Mouse (Mus musculus): ENCODE results near the gene Elf2. TPM values are rescaled to one million over a fixed set of nuclear protein-coding genes. Genes with fewer than 3 reads are reported as not detected.
A peak's percentile ranks its signal among the peaks of the same experiment; 100 is the strongest.

The Elf2 gene
- total RNA-seq, 1 experiment, result 26.7 TPM

DNA sequence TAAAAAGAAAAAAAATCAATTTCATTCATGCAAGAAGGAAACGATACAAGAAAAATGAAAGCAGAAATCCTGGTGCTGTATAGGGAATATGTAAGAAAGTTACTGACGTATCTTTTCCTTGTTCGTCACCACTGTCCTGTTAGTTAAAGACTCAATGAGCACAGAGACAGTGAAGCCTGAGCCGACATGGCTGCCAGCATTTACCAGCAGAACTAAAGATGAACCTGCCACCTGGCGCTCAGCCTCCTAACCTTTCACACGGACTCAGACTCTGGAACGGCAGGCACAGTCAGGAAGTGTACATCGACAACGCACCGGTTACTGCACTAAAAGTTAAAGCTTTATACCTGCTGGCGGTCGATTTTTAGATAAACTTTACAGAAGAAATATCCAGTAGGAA is 11.9 kb downstream of the Elf2 start:
- no peaks in the 10 kb centered on the region for H3K9me3 ChIP-seq (ENCODE audit: control insufficient read depth, insufficient read depth, low read depth, low read length)

DNA sequence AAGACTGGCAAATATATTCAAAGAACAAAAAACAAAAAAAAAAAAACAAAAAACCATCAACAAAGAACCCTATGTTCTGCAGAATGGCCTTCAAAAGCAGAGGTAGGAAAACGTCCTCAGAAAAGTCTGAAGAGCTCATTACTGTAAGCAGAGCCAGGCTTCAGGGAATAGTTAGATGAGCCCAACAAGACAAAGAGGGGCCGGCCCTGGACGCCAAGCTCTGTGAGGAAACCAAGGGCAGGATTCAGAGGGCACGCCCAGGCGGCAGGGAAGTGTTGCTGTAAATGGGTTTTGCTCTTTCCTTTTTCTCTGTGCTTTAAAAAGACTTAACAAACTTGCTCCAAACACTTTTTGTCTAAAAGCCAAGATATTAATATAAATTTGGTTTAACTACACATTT is 12.6 kb downstream of the Elf2 start:
- H3K9ac ChIP-seq (ENCODE audit: insufficient read depth, low read depth, low read length, poor library complexity, severe bottlenecking), result no peak overlapping the region
- H3K27ac ChIP-seq (ENCODE audit: insufficient read depth, low read depth, low read length, poor library complexity, severe bottlenecking), result no peak overlapping the region

More for the DNA sequence above, 11.9 kb downstream of the Elf2 start:
- Histone ChIP-seq H3K4me1 (ENCODE audit: control insufficient read depth in 2 of 2, insufficient read depth in 2 of 2, low read length in 2 of 2, poor library complexity in 1 of 2) (peaks cover 2 to 7% of the 10 kb centered on the region in 2 experiments; a peak in 1 of 4 replicates), H3K9ac (ENCODE audit: insufficient read depth, low read depth, low read length, poor library complexity, severe bottlenecking) (no peak overlapping the region), H3K4me3 (ENCODE audit: insufficient read depth in 1 of 2, low read depth in 1 of 2, low read length in 2 of 2, poor library complexity in 1 of 2, severe bottlenecking in 1 of 2) (no peak overlapping the region), H3K36me3 (ENCODE audit: control insufficient read depth, insufficient read depth, low read length, poor library complexity, severe bottlenecking) (no peaks in the 10 kb centered on the region), H3K27ac (ENCODE audit: insufficient read depth, low read depth, low read length, poor library complexity, severe bottlenecking) (no peak overlapping the region)
- no peak for TF ChIP-seq MAFK (IDR thresholded peaks at IDR 0.05; ENCODE audit: insufficient read depth, low read depth, low read length)
- DNase-seq (ENCODE audit: low read depth, low spot score), result no peak
- in situ Hi-C loops (cut with MboI; ENCODE audit: low sequenced_read_pairs in 2 of 2, unreplicated experiment in 2 of 2), result no loop called here

DNA sequence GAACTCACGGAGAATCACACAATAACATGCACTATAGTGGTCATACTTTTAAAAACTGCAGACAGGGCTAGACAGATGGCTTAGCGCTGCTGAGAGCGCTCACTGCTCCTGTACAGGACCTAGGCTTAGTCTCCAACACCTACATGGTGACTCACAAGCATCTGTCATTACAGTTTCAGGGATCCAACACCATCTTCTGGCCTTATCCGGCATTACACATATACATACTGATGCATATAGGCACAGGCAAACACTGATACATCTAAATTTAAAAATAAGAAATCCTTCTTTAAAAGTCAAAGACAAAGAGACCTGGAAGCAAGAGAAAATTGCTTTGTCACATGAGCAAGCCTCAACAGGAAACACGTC is 13.1 kb downstream of the Elf2 start:
- in situ Hi-C loops (cut with MboI; ENCODE audit: low sequenced_read_pairs in 2 of 2, unreplicated experiment in 2 of 2), result no loop called here
- DNase-seq (ENCODE audit: low read depth, low spot score), result peak; percentile 48

More for the DNA sequence above, 12.6 kb downstream of the Elf2 start:
- DNase-seq (ENCODE audit: low read depth, low spot score), result no peak
- no peaks in the 10 kb centered on the region for H3K36me3 ChIP-seq (ENCODE audit: control insufficient read depth, insufficient read depth, low read length, poor library complexity, severe bottlenecking)
- in situ Hi-C loops (cut with MboI; ENCODE audit: low sequenced_read_pairs in 2 of 2, unreplicated experiment in 2 of 2), result no loop called here
- no peak overlapping the region for H3K4me3 ChIP-seq (ENCODE audit: insufficient read depth in 1 of 2, low read depth in 1 of 2, low read length in 2 of 2, poor library complexity in 1 of 2, severe bottlenecking in 1 of 2)
- peaks cover 2 to 4% of the 10 kb centered on the region in 2 experiments; a peak in 1 of 4 replicates for H3K4me1 ChIP-seq (ENCODE audit: control insufficient read depth in 2 of 2, insufficient read depth in 2 of 2, low read length in 2 of 2, poor library complexity in 1 of 2)
- no peaks in the 10 kb centered on the region for H3K9me3 ChIP-seq (ENCODE audit: control insufficient read depth, insufficient read depth, low read depth, low read length)
- TF ChIP-seq CHD2 (IDR thresholded peaks at IDR 0.05; ENCODE audit: low read depth, low read length) (no peak), ZNF384 (IDR thresholded peaks at IDR 0.05; ENCODE audit: low read depth, low read length) (no peak), MAFK (IDR thresholded peaks at IDR 0.05; ENCODE audit: insufficient read depth, low read depth, low read length) (no peak), HCFC1 (IDR thresholded peaks at IDR 0.05; ENCODE audit: borderline replicate concordance, insufficient read depth, low read length) (no peak), ZC3H11A (IDR thresholded peaks at IDR 0.05; ENCODE audit: borderline replicate concordance, low read depth, low read length) (no peak)

DNA sequence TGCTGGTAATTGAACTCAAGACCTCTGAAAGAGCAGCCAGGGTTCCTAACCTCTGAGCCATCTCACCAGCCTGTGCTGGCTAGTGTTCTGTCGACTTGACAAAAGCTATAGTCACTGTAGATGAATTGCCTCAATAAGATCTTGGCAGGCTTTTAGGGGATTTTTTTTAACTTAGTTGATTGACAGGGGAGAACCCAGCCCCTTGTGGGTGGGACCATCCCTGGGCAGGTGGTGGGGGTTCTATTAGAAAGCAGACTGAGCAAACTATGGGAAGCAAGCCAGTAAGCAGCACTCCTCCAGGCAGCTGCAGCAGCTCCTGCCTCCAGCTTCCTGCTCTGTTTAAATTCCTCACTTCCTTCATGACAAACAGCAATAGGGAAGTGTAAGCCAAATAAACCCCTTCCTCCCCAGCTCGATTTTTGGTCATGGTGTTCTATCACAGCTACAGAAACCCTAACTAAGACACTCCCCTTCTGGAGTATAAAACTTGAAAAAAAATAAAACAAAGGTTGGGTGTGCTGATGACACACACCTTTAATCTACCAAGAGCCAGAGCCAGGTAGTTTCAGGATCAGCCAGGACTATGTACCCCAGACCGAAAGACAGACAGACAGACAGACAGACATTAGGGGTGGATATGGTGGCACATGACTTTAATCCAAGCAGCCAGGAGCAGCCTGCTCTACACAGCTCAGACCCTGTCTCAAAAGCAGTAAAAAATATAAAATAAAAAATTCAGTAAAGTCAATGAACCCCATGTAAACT is 13.6 kb downstream of the Elf2 start:
- Histone ChIP-seq H3K9ac (ENCODE audit: insufficient read depth, low read depth, low read length, poor library complexity, severe bottlenecking) (no peak overlapping the region), H3K9me3 (ENCODE audit: control insufficient read depth, insufficient read depth, low read depth, low read length) (no peaks in the 10 kb centered on the region), H3K4me1 (ENCODE audit: control insufficient read depth in 2 of 2, insufficient read depth in 2 of 2, low read length in 2 of 2, poor library complexity in 1 of 2) (peaks cover 2 to 4% of the 10 kb centered on the region in 2 experiments; a peak in 1 of 4 replicates), H3K4me3 (ENCODE audit: insufficient read depth in 1 of 2, low read depth in 1 of 2, low read length in 2 of 2, poor library complexity in 1 of 2, severe bottlenecking in 1 of 2) (no peak overlapping the region), H3K36me3 (ENCODE audit: control insufficient read depth, insufficient read depth, low read length, poor library complexity, severe bottlenecking) (no peaks in the 10 kb centered on the region), H3K27ac (ENCODE audit: insufficient read depth, low read depth, low read length, poor library complexity, severe bottlenecking) (no peak overlapping the region)
- no peak for DNase-seq (ENCODE audit: low read depth, low spot score)
- TF ChIP-seq ZNF384 (IDR thresholded peaks at IDR 0.05; ENCODE audit: low read depth, low read length) (no peak), ZC3H11A (IDR thresholded peaks at IDR 0.05; ENCODE audit: borderline replicate concordance, low read depth, low read length) (no peak), MAFK (IDR thresholded peaks at IDR 0.05; ENCODE audit: insufficient read depth, low read depth, low read length) (no peak), HCFC1 (IDR thresholded peaks at IDR 0.05; ENCODE audit: borderline replicate concordance, insufficient read depth, low read length) (no peak), CHD2 (IDR thresholded peaks at IDR 0.05; ENCODE audit: low read depth, low read length) (no peak)
- in situ Hi-C loops (cut with MboI; ENCODE audit: low sequenced_read_pairs in 2 of 2, unreplicated experiment in 2 of 2), result no loop called here

More for the DNA sequence above, 13.1 kb downstream of the Elf2 start:
- no peak overlapping the region for H3K4me3 ChIP-seq (ENCODE audit: insufficient read depth in 1 of 2, low read depth in 1 of 2, low read length in 2 of 2, poor library complexity in 1 of 2, severe bottlenecking in 1 of 2)
- H3K36me3 ChIP-seq (ENCODE audit: control insufficient read depth, insufficient read depth, low read length, poor library complexity, severe bottlenecking), result no peaks in the 10 kb centered on the region
- peaks cover 2 to 4% of the 10 kb centered on the region in 2 experiments; a peak in 1 of 4 replicates for H3K4me1 ChIP-seq (ENCODE audit: control insufficient read depth in 2 of 2, insufficient read depth in 2 of 2, low read length in 2 of 2, poor library complexity in 1 of 2)
- no peaks in the 10 kb centered on the region for H3K9me3 ChIP-seq (ENCODE audit: control insufficient read depth, insufficient read depth, low read depth, low read length)
- TF ChIP-seq HCFC1 (IDR thresholded peaks at IDR 0.05; ENCODE audit: borderline replicate concordance, insufficient read depth, low read length), result no peak
- TF ChIP-seq CHD2 (IDR thresholded peaks at IDR 0.05; ENCODE audit: low read depth, low read length), result no peak
- no peak for TF ChIP-seq MAFK (IDR thresholded peaks at IDR 0.05; ENCODE audit: insufficient read depth, low read depth, low read length)
- TF ChIP-seq ZC3H11A (IDR thresholded peaks at IDR 0.05; ENCODE audit: borderline replicate concordance, low read depth, low read length), result no peak
- no peak for TF ChIP-seq ZNF384 (IDR thresholded peaks at IDR 0.05; ENCODE audit: low read depth, low read length)
- H3K9ac ChIP-seq (ENCODE audit: insufficient read depth, low read depth, low read length, poor library complexity, severe bottlenecking), result no peak overlapping the region
- no peak overlapping the region for H3K27ac ChIP-seq (ENCODE audit: insufficient read depth, low read depth, low read length, poor library complexity, severe bottlenecking)

All from ES-E14 (cell line).